Mouse (Mus musculus) frontal cortex, adult (tissue): ENCODE data around the gene Cdkn2aip.

ENCODE experiments used
- ATAC-seq: cut with Nextera tagmentation; 2 replicates; pipeline ENCODE4 v1.9.2; 2017; ENCODE audit warnings: mild to moderate bottlenecking, moderate library complexity, mixed read lengths; ENCODE audit not compliant: low TSS enrichment

Cdkn2aip gene

DNA sequence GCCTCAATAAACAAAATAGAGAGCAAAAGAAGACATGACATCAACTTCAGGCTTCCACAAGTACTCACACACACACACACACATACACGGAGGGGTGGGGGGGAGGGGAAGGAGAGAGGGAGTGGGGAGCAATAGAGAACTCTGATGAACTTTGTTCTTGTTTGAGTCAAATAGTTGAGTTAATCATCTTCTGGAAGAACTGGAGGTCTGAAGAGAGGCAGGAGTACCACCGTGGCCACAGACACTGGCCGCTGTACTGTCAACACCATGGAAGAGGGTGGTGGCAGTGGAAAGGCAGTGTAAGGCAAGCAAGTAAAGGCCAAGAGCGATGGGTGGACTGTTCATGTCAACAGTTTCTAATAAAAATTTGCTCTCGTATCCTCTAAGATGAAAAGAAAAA lies 54.3 kb downstream of the Cdkn2aip start:
- ATAC-seq, result no peak
